Mouse (Mus musculus) limb, embryonic 14.5 days (tissue): ENCODE data around the gene Rfx8. TPM values are rescaled to one million over a fixed set of nuclear protein-coding genes. Genes with fewer than 3 reads are reported as not detected.

Experiments used
- ATAC-seq: fragments of 200-750 bp; cut with Nextera tagmentation; 2 replicates; pipeline ENCODE4 v1.8.0; 2017; ENCODE audit warnings: low read depth, moderate number of reproducible peaks, moderate TSS enrichment; ENCODE audit not compliant: low FRiP score
- DNase-seq: peaks from one replicate; pipeline ENCODE4 v3.0.0-alpha.2; 2015; ENCODE audit warnings: low spot score
- H3K27ac ChIP-seq: fragments of 300-500 bp; sonication (generic); replicated peaks from 2 replicates; pipeline ENCODE4 v1.5.1; 2014; ENCODE audit warnings: low read depth, mild to moderate bottlenecking, low read length, moderate library complexity, mixed read lengths
- H3K27me3 ChIP-seq: fragments of 300-500 bp; sonication (generic); 2 replicates; pipeline ENCODE4 v1.6.1; 2014; ENCODE audit warnings: low read length, mixed read lengths; ENCODE audit not compliant: control insufficient read depth, insufficient read depth
- H3K36me3 ChIP-seq: fragments of 300-500 bp; sonication (generic); 2 replicates; pipeline ENCODE4 v1.6.1; 2014; ENCODE audit warnings: mild to moderate bottlenecking, low read length, moderate library complexity, mixed read lengths; ENCODE audit not compliant: control insufficient read depth, insufficient read depth
- H3K4me1 ChIP-seq: fragments of 300-500 bp; sonication (generic); 2 replicates; pipeline ENCODE4 v1.6.1; 2014; ENCODE audit warnings: antibody characterized with exemption, low read length, mixed read lengths; ENCODE audit not compliant: control insufficient read depth, insufficient read depth
- H3K4me2 ChIP-seq: fragments of 300-500 bp; sonication (generic); replicated peaks from 2 replicates; pipeline ENCODE4 v1.6.1; 2014; ENCODE audit warnings: low read depth, mild to moderate bottlenecking, low read length, moderate library complexity; ENCODE audit not compliant: severe bottlenecking
- H3K4me3 ChIP-seq: fragments of 300-500 bp; sonication (generic); replicated peaks from 2 replicates; pipeline ENCODE4 v1.5.1; 2014; ENCODE audit warnings: low read length
- H3K9ac ChIP-seq: fragments of 300-500 bp; sonication (generic); 2 replicates; pipeline ENCODE4 v1.6.1; 2014; ENCODE audit warnings: mild to moderate bottlenecking, low read depth, low read length, moderate library complexity; ENCODE audit not compliant: severe bottlenecking
- H3K9me3 ChIP-seq: fragments of 300-500 bp; sonication (generic); 2 replicates; pipeline ENCODE4 v1.6.1; 2016; ENCODE audit warnings: low read length; ENCODE audit not compliant: control insufficient read depth
- POLR2A ChIP-seq: fragments of 200-500 bp; IDR thresholded peaks from 2 replicates; pipeline ENCODE4 v1.8.0; 2012; ENCODE audit warnings: inconsistent platforms, mild to moderate bottlenecking, moderate library complexity, borderline replicate concordance; ENCODE audit not compliant: insufficient read depth, insufficient read length; ENCODE audit errors: extremely low read depth
- WGBS: fragments of 180-500 bp; shearing (Covaris S2); extraction: QIAGEN DNeasy Blood & Tissue Kit; methylation state at CpG from one replicate; pipeline ENCODE4 v1.1.7; 2014; 5-methylcytosine and 5-hydroxymethylcytosine counted together
- polyA plus RNA-seq, 2 experiments: library from polyadenylated mRNA; depleted of rRNA in 1 of 2; stranded (reverse) in 1 of 2; unstranded in 1 of 2; fragments of >200 nt; fragmentation: Nextera tagmentation in 1 of 2; extraction: Ambion mirVana in 1 of 2; gene quantifications; 2 replicates each; pipeline versions ENCODE4 v1.2.1 to v1.2.3; 2012 to 2014

The Rfx8 gene
- polyA plus RNA-seq, 2 experiments = 0.59 to 1.2 TPM

- Histone ChIP-seq H3K9me3 (no peaks in the 10 kb centered on the region), H3K9ac (no peak overlapping the region), H3K27me3 (no peaks in the 10 kb centered on the region), H3K4me2 (no peak overlapping the region), H3K4me3 (no peak overlapping the region), H3K36me3 (no peaks in the 10 kb centered on the region), H3K27ac (no peak overlapping the region), H3K4me1 (peaks cover 12% of the 10 kb centered on the region)
- 78% methylated on average over 13 of the region's 13 CpGs for WGBS
- no peak for TF ChIP-seq POLR2A
- ATAC-seq = no peak
- DNase-seq = no peak
Observed at GRCm38 (mm10) chr1:39734311-39734710, 13.5 kb upstream of the Rfx8 start.

GRCm38 (mm10) chr1:39733876-39734275 lies 13.1 kb upstream of the Rfx8 start:
- DNase-seq = no peak
- Histone ChIP-seq H3K4me1 (peaks cover 12% of the 10 kb centered on the region), H3K27ac (no peak overlapping the region)

GRCm38 (mm10) chr1:39732081-39732480 lies 11.3 kb upstream of the Rfx8 start:
- H3K9ac ChIP-seq = no peak overlapping the region
- TF ChIP-seq POLR2A = no peak
- peaks cover 12% of the 10 kb centered on the region for H3K4me1 ChIP-seq
- H3K9me3 ChIP-seq = no peaks in the 10 kb centered on the region
- 48% methylated on average over 10 of the region's 10 CpGs for WGBS
- peak; percentile 35; the same call in 1 of the 2 replicates for ATAC-seq
- no peak for DNase-seq
- H3K4me3 ChIP-seq = no peak overlapping the region
- no peak overlapping the region for H3K27ac ChIP-seq
- no peak overlapping the region for H3K4me2 ChIP-seq
- no peaks in the 10 kb centered on the region for H3K36me3 ChIP-seq
- H3K27me3 ChIP-seq = no peaks in the 10 kb centered on the region

More at GRCm38 (mm10) chr1:39733876-39734275, 13.1 kb upstream of the Rfx8 start:
- ATAC-seq = no peak
- H3K36me3 ChIP-seq = no peaks in the 10 kb centered on the region
- H3K27me3 ChIP-seq = no peaks in the 10 kb centered on the region
- H3K4me2 ChIP-seq = no peak overlapping the region
- H3K9ac ChIP-seq = no peak overlapping the region
- no peak for TF ChIP-seq POLR2A
- WGBS = 93% methylated on average over 10 of the region's 10 CpGs
- no peak overlapping the region for H3K4me3 ChIP-seq
- no peaks in the 10 kb centered on the region for H3K9me3 ChIP-seq

GRCm38 (mm10) chr1:39731543-39731942 lies 10.7 kb upstream of the Rfx8 start:
- Histone ChIP-seq H3K27me3 (no peaks in the 10 kb centered on the region), H3K27ac (no peak overlapping the region), H3K4me3 (no peak overlapping the region), H3K4me2 (no peak overlapping the region), H3K9ac (no peak overlapping the region), H3K4me1 (peaks cover 12% of the 10 kb centered on the region), H3K9me3 (no peaks in the 10 kb centered on the region), H3K36me3 (no peaks in the 10 kb centered on the region)
- DNase-seq = peak; percentile 31
- no peak for TF ChIP-seq POLR2A
- ATAC-seq = peak; percentile 35; the same call in 1 of the 2 replicates
- 12% methylated on average over 9 of the region's 9 CpGs for WGBS

- H3K4me3 ChIP-seq = no peak overlapping the region
- H3K9me3 ChIP-seq = no peaks in the 10 kb centered on the region
- TF ChIP-seq POLR2A = no peak
- peaks cover 9% of the 10 kb centered on the region for H3K4me1 ChIP-seq
- no peak for ATAC-seq
- 39% methylated on average over 5 of the region's 5 CpGs for WGBS
- H3K36me3 ChIP-seq = no peaks in the 10 kb centered on the region
- H3K4me2 ChIP-seq = no peak overlapping the region
- no peaks in the 10 kb centered on the region for H3K27me3 ChIP-seq
- no peak for DNase-seq
- 0 out of 2 replicates have a peak overlapping the region, but pooled peaks have one; percentile 1 for H3K27ac ChIP-seq
- no peak overlapping the region for H3K9ac ChIP-seq
Observed at GRCm38 (mm10) chr1:39730868-39731267, 10.1 kb upstream of the Rfx8 start.

- WGBS = 80% methylated on average over 6 of the region's 6 CpGs
- DNase-seq (no peak), ATAC-seq (no peak)
- Histone ChIP-seq H3K9me3 (no peaks in the 10 kb centered on the region), H3K4me1 (peaks cover 9% of the 10 kb centered on the region), H3K9ac (no peak overlapping the region), H3K36me3 (no peaks in the 10 kb centered on the region), H3K4me2 (no peak overlapping the region), H3K4me3 (no peak overlapping the region), H3K27ac (no peak overlapping the region), H3K27me3 (no peaks in the 10 kb centered on the region)
- TF ChIP-seq POLR2A = no peak
Observed at GRCm38 (mm10) chr1:39729919-39730318, 9.1 kb upstream of the Rfx8 start.
